Mouse (Mus musculus) intestine, embryonic 15.5 days (tissue): ENCODE data around the gene Med31. TPM values are rescaled to one million over a fixed set of nuclear protein-coding genes. Genes with fewer than 3 reads are reported as not detected.

Experiments used
- polyA plus RNA-seq: library from polyadenylated mRNA; unstranded; fragments of >200 nt; fragmentation: Nextera tagmentation; extraction: Ambion mirVana; gene quantifications from 2 replicates; pipeline ENCODE4 v1.2.1, GENCODE M21; 2015

Med31 gene
- polyA plus RNA-seq, 1 experiment from 2014 or later: 34.3 TPM

Other genes with a start within 250 kb of the Med31 start
- gene Aipl1, start 178.1 kb downstream of the Med31 start, polyA plus RNA-seq: 0.19 and 0.34 TPM in 2 replicates
- 75.4 and 81.8 TPM in 2 replicates for gene Pimreg, start 173.6 kb downstream of the Med31 start, polyA plus RNA-seq
- gene Pitpnm3, start 79.8 kb downstream of the Med31 start, polyA plus RNA-seq: 0.50 and 0.62 TPM in 2 replicates
- 0.20 and 0.21 TPM in 2 replicates for gene Gm43951, start 8.8 kb downstream of the Med31 start, polyA plus RNA-seq
- 12.7 and 15.2 TPM in 2 replicates for gene 4933427D14Rik, start 8.1 kb downstream of the Med31 start, polyA plus RNA-seq
- gene Txndc17, start 8.0 kb downstream of the Med31 start, polyA plus RNA-seq: 340 and 361 TPM in 2 replicates
- gene Slc13a5, start 51.6 kb upstream of the Med31 start, polyA plus RNA-seq: 0.11 and 0.49 TPM in 2 replicates
- 4.7 and 4.9 TPM in 2 replicates for gene Xaf1, start 86.0 kb upstream of the Med31 start, polyA plus RNA-seq
- gene Fbxo39, start 98.9 kb upstream of the Med31 start, polyA plus RNA-seq: not detected in 2 replicates
- 0.19 and 0.33 TPM in 2 replicates for gene Tekt1, start 146.8 kb upstream of the Med31 start, polyA plus RNA-seq
- 41.9 and 45.0 TPM in 2 replicates for gene Smtnl2, start 196.1 kb upstream of the Med31 start, polyA plus RNA-seq
- gene Ggt6, start 219.9 kb upstream of the Med31 start, polyA plus RNA-seq: 11.5 and 14.4 TPM in 2 replicates
- 171 and 172 TPM in 2 replicates for gene Mybbp1a, start 225.8 kb upstream of the Med31 start, polyA plus RNA-seq